Mouse (Mus musculus) forebrain, embryonic 11.5 days (tissue): Measurements from ENCODE around the gene Cox10. TPM values are rescaled to one million over a fixed set of nuclear protein-coding genes. Genes with fewer than 3 reads are reported as not detected.
A peak's percentile ranks its signal among the peaks of the same experiment; 100 is the strongest.

Source experiments
- ATAC-seq: fragments of 200-750 bp; cut with Nextera tagmentation; replicated peaks from 2 replicates; pipeline ENCODE4 v1.8.0; 2017; ENCODE audit warnings: moderate TSS enrichment; ENCODE audit not compliant: low FRiP score
- DNase-seq: peaks from one replicate; pipeline ENCODE4 v3.0.0-alpha.2; 2017; ENCODE audit warnings: low spot score
- H3K27ac ChIP-seq: fragments of 300-500 bp; sonication (generic); 2 replicates; pipeline ENCODE4 v1.5.1; 2014; ENCODE audit warnings: low read depth, low read length
- H3K27me3 ChIP-seq: fragments of 300-500 bp; sonication (generic); 2 replicates; pipeline ENCODE4 v1.6.1; 2014; ENCODE audit warnings: mild to moderate bottlenecking, low read length, mixed read lengths; ENCODE audit not compliant: control insufficient read depth, insufficient read depth
- H3K36me3 ChIP-seq: fragments of 300-500 bp; sonication (generic); 2 replicates; pipeline ENCODE4 v1.6.1; 2014; ENCODE audit warnings: mild to moderate bottlenecking, low read length, moderate library complexity, mixed read lengths; ENCODE audit not compliant: control insufficient read depth, insufficient read depth
- H3K4me1 ChIP-seq: fragments of 300-500 bp; sonication (generic); replicated peaks from 2 replicates; pipeline ENCODE4 v1.6.1; 2014; ENCODE audit warnings: low read length, mixed read lengths; ENCODE audit not compliant: control insufficient read depth, insufficient read depth
- H3K4me2 ChIP-seq: fragments of 300-500 bp; sonication (generic); 2 replicates; pipeline ENCODE4 v1.6.1; 2014; ENCODE audit warnings: low read depth, mild to moderate bottlenecking, low read length, moderate library complexity, mixed read lengths; ENCODE audit not compliant: severe bottlenecking
- H3K4me3 ChIP-seq: fragments of 300-500 bp; sonication (generic); 2 replicates; pipeline ENCODE4 v1.5.1; 2014; ENCODE audit warnings: low read depth, low read length
- H3K9ac ChIP-seq: fragments of 300-500 bp; sonication (generic); 2 replicates; pipeline ENCODE4 v1.6.1; 2014; ENCODE audit warnings: low read length
- H3K9me3 ChIP-seq: fragments of 300-500 bp; sonication (generic); 2 replicates; pipeline ENCODE4 v1.6.1; 2016; ENCODE audit warnings: low read length, mixed read lengths; ENCODE audit not compliant: control insufficient read depth
- WGBS: fragments of 180-500 bp; shearing (Covaris S2); extraction: QIAGEN DNeasy Blood & Tissue Kit; methylation state at CpG from one replicate; pipeline ENCODE4 v1.1.7; 2014; 5-methylcytosine and 5-hydroxymethylcytosine counted together
- polyA plus RNA-seq: library from polyadenylated mRNA; unstranded; fragments of >200 nt; fragmentation: Nextera tagmentation; extraction: Ambion mirVana; gene quantifications from 2 replicates; pipeline ENCODE4 v1.2.1, GENCODE M21; 2014

Gene Cox10
- polyA plus RNA-seq, 1 experiment from 2014 or later, result 27.9 TPM

GRCm38 (mm10) chr11:64091150-64091549 lies 11.9 kb upstream of the Cox10 start:
- no peaks in the 10 kb centered on the region for H3K4me1 ChIP-seq
- no peak overlapping the region for H3K4me2 ChIP-seq
- 85% methylated on average over 7 of the region's 7 CpGs for WGBS
- no peaks in the 10 kb centered on the region for H3K36me3 ChIP-seq
- no peak overlapping the region for H3K9ac ChIP-seq
- ATAC-seq, result no peak
- DNase-seq, result no peak
- no peaks in the 10 kb centered on the region for H3K9me3 ChIP-seq
- H3K27me3 ChIP-seq, result no peaks in the 10 kb centered on the region
- H3K27ac ChIP-seq, result no peak overlapping the region
- no peak overlapping the region for H3K4me3 ChIP-seq

- H3K27me3 ChIP-seq, result no peaks in the 10 kb centered on the region
- H3K9me3 ChIP-seq, result no peaks in the 10 kb centered on the region
- no peaks in the 10 kb centered on the region for H3K36me3 ChIP-seq
- H3K4me1 ChIP-seq, result no peaks in the 10 kb centered on the region
- ATAC-seq (no peak), DNase-seq (no peak)
- 17% methylated on average over 2 of the region's 2 CpGs for WGBS
- H3K4me3 ChIP-seq, result no peak overlapping the region
- H3K9ac ChIP-seq, result no peak overlapping the region
- no peak overlapping the region for H3K4me2 ChIP-seq
- no peak overlapping the region for H3K27ac ChIP-seq
Observed at GRCm38 (mm10) chr11:64089682-64090081, 10.4 kb upstream of the Cox10 start.

- 86% methylated on average over 5 of the region's 5 CpGs for WGBS
- Histone ChIP-seq H3K27me3 (no peaks in the 10 kb centered on the region), H3K27ac (no peak overlapping the region), H3K4me1 (no peaks in the 10 kb centered on the region), H3K9ac (no peak overlapping the region), H3K4me3 (no peak overlapping the region), H3K36me3 (no peaks in the 10 kb centered on the region), H3K4me2 (no peak overlapping the region), H3K9me3 (no peaks in the 10 kb centered on the region)
- ATAC-seq (no peak), DNase-seq (no peak)
Observed at GRCm38 (mm10) chr11:64085888-64086287, 6.6 kb upstream of the Cox10 start.

GRCm38 (mm10) chr11:64079727-64080081 lies 436 bp upstream of the Cox10 start:
- peak overlapping the region; percentile 85 for H3K9ac ChIP-seq
- WGBS, result under 1% methylated on average over 8 of the region's 8 CpGs
- no peak for DNase-seq
- H3K27ac ChIP-seq, result peak overlapping the region; percentile 70
- peak overlapping the region; percentile 69 for H3K4me2 ChIP-seq
- H3K9me3 ChIP-seq, result no peaks in the 10 kb centered on the region
- no peaks in the 10 kb centered on the region for H3K27me3 ChIP-seq
- H3K36me3 ChIP-seq, result no peaks in the 10 kb centered on the region
- peak overlapping the region; percentile 61 for H3K4me3 ChIP-seq
- peak; percentile 30; the same call in 1 of the 2 replicates for ATAC-seq
- H3K4me1 ChIP-seq, result peaks cover 4% of the 10 kb centered on the region; the same call in 1 of the 2 replicates

- WGBS, result 92% methylated on average over 4 of the region's 4 CpGs
- H3K9ac ChIP-seq, result no peak overlapping the region
Observed at GRCm38 (mm10) chr11:64076212-64076611, 3.1 kb downstream of the Cox10 start.

GRCm38 (mm10) chr11:64073379-64073778 lies 5.9 kb downstream of the Cox10 start:
- no peak for DNase-seq
- no peaks in the 10 kb centered on the region for H3K9me3 ChIP-seq
- H3K4me1 ChIP-seq, result peaks cover 2% of the 10 kb centered on the region; the same call in 1 of the 2 replicates
- 77% methylated on average over 4 of the region's 4 CpGs for WGBS
- no peak overlapping the region for H3K27ac ChIP-seq
- H3K27me3 ChIP-seq, result no peaks in the 10 kb centered on the region
- ATAC-seq, result no peak
- no peak overlapping the region for H3K4me2 ChIP-seq
- no peak overlapping the region for H3K9ac ChIP-seq
- no peaks in the 10 kb centered on the region for H3K36me3 ChIP-seq
- no peak overlapping the region for H3K4me3 ChIP-seq

More at GRCm38 (mm10) chr11:64076212-64076611, 3.1 kb downstream of the Cox10 start:
- H3K9me3 ChIP-seq, result no peaks in the 10 kb centered on the region
- no peak for ATAC-seq
- no peaks in the 10 kb centered on the region for H3K27me3 ChIP-seq
- no peak overlapping the region for H3K27ac ChIP-seq
- no peaks in the 10 kb centered on the region for H3K36me3 ChIP-seq
- H3K4me3 ChIP-seq, result no peak overlapping the region
- H3K4me2 ChIP-seq, result no peak overlapping the region
- peaks cover 4% of the 10 kb centered on the region; the same call in 1 of the 2 replicates for H3K4me1 ChIP-seq
- no peak for DNase-seq

- no peak for ATAC-seq
- 91% methylated on average over 12 of the region's 12 CpGs for WGBS
Observed at GRCm38 (mm10) chr11:64071536-64071935, 7.7 kb downstream of the Cox10 start.

GRCm38 (mm10) chr11:64066001-64066400 lies 13.3 kb downstream of the Cox10 start:
- H3K4me3 ChIP-seq, result no peak overlapping the region
- H3K4me1 ChIP-seq, result no peaks in the 10 kb centered on the region
- no peak overlapping the region for H3K9ac ChIP-seq
- DNase-seq (no peak), ATAC-seq (no peak)
- H3K4me2 ChIP-seq, result no peak overlapping the region
- no peaks in the 10 kb centered on the region for H3K27me3 ChIP-seq
- 89% methylated on average over 2 of the region's 2 CpGs for whole genome bisulfite sequencing
- H3K9me3 ChIP-seq, result no peaks in the 10 kb centered on the region
- H3K36me3 ChIP-seq, result no peaks in the 10 kb centered on the region
- H3K27ac ChIP-seq, result no peak overlapping the region

More at GRCm38 (mm10) chr11:64071536-64071935, 7.7 kb downstream of the Cox10 start:
- no peak overlapping the region for H3K4me3 ChIP-seq
- no peak overlapping the region for H3K27ac ChIP-seq
- no peak overlapping the region for H3K4me2 ChIP-seq
- H3K36me3 ChIP-seq, result no peaks in the 10 kb centered on the region
- DNase-seq, result no peak
- H3K27me3 ChIP-seq, result no peaks in the 10 kb centered on the region
- no peak overlapping the region for H3K9ac ChIP-seq
- H3K9me3 ChIP-seq, result no peaks in the 10 kb centered on the region
- no peaks in the 10 kb centered on the region for H3K4me1 ChIP-seq

- H3K36me3 ChIP-seq, result no peaks in the 10 kb centered on the region; the same call in 1 of the 2 replicates
- H3K4me1 ChIP-seq, result no peaks in the 10 kb centered on the region
- 84% methylated on average over 3 of the region's 3 CpGs for WGBS
- ATAC-seq (no peak), DNase-seq (no peak)
- H3K27ac ChIP-seq, result no peak overlapping the region
- no peak overlapping the region for H3K9ac ChIP-seq
- no peak overlapping the region for H3K4me2 ChIP-seq
- H3K27me3 ChIP-seq, result no peaks in the 10 kb centered on the region
- no peak overlapping the region for H3K4me3 ChIP-seq
- no peaks in the 10 kb centered on the region for H3K9me3 ChIP-seq
Observed at GRCm38 (mm10) chr11:64063130-64063529, 16.1 kb downstream of the Cox10 start.
